Mouse (Mus musculus) brain, embryonic 18.5 days (tissue): ENCODE measurements around the gene Pdzd2.

Source experiments
- DNase-seq: peaks from one replicate; pipeline ENCODE4 v3.0.0-alpha.2; 2012; ENCODE audit warnings: low read depth, low spot score

The Pdzd2 gene

DNA sequence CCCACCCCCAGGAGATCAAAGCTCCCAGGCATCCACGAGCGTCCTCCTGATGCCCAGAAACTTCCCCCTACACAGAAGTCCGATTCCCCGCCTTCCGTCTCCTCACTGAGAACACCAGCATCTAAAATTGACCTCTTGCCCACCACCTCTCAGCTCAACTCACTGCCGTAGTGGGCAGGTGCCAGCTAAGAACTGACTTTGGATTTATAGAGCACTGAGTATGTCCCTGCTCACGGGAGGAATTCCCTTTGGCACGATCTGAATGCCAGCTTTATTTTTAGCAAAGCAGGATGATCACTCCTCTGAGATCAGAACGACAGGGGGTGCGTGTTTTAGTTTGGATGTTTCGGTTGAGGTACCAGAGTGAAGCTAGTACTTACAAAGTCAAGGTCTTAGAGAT, 7.1 kb downstream of the Pdzd2 start:
- DNase-seq = no peak

DNA sequence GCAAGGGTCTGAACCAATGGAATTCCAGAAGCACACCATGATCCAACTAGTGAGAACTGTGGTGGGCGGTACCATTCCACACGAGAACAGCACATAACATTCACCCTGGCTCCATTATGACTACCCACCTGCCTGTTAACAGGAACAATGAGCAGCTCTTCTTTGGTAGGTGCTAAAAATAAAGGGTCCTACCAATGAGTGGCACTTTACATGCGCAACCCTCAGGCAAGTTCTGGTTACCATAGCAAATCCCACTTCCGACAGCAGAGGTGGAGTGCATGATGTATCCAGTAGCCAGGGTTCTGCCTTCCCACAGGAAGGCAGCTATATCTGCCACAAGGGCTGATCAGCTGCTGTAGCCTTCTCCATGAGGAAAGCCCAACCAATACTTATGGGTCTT, 11.3 kb downstream of the Pdzd2 start:
- no peak for DNase-seq

DNA sequence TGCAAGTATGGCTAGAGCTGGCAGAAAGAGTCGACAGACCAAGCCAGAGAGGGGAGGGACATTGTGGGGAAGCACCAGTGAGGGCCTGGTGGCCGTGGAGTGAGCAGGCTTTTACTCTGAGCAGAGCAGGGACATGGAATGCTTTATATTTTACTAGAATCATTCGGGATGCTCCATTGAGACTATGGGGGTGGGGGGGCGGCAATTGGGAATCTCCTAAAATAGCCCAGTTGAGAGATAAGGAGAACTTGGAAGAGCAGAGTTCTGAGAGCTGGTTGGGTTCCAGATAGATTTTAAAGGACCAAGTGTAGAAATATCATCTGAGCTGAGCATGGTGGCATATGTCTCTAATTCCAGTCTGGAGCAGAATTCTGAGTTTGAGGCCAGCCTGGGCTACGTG, 14.5 kb downstream of the Pdzd2 start:
- DNase-seq = no peak

DNA sequence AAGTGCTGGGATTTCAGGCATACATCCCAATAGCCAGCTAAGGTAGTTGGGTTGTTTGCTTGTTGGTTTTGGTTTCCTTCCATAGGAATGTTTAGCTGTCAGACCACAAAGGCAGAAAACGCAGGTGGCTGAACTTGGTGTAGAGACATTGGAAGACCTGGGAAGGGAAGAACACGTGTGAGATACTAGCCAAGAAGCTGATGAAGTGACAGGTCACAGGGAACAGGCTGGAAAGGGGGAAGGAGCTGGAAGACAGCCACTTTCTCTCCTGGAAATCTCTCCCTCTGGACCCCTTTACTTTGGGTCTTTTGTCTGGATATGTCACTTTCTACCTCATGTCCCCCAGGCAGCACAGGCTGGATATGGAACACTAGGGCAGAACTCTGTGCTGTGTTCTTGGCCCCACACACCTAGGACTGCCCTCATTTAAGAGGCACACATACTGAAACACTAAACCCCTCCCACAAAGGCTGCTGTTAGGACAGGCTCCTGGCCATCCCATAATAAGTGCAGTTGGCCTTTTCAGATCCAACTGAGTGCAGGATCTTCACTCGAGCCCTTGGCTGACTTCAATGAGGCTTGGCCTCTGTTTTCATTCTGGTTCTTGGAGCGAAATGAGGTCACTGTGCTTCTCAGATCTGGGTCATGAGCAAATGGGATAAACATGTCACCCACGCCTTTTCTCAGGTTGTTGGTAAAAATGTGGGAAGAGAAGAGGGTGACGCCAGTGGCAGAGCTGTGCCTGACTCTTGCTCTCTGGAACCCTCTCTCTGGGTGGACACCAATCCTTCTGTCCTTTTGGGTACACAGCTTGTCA, 17.8 kb downstream of the Pdzd2 start:
- DNase-seq = no peak

DNA sequence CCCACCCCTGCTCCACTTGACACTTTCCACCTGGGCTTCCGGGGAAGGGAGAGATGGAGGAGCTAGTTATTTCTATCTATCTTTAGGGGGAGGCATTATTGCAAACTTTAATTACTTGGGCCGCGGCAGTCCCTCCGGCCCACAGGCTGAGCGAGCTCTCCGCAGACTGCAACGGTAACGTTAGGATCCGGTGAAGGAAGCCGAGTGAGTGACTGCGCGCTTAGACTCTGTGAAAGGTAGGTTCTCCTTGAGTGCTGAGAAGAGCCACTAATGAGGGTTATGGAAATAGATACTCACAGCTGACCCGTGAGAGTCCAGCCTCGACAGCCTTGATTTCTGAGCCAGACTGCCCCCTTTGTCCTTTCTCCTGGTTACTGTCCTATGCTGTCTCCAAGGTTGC, 20.9 kb downstream of the Pdzd2 start:
- no peak for DNase-seq

DNA sequence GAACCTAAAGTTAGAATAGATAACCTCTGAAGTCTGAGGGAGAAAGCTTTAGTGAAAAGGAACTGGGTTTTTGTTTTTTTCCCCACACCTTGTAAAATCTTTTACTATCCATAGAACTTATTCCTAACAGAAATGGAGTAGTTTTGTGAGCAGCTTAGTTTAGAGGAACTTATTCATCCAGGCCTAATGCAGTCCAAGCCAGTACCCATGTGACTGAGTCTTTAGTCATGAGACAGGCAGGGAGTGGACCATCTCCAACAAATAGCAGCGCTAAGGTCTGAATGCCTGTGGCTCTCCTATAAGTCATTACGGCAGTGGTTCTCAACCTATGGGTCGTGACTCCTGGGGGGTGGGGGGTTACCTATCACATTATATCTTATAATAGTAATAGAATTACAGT, 22.3 kb downstream of the Pdzd2 start:
- DNase-seq = no peak

DNA sequence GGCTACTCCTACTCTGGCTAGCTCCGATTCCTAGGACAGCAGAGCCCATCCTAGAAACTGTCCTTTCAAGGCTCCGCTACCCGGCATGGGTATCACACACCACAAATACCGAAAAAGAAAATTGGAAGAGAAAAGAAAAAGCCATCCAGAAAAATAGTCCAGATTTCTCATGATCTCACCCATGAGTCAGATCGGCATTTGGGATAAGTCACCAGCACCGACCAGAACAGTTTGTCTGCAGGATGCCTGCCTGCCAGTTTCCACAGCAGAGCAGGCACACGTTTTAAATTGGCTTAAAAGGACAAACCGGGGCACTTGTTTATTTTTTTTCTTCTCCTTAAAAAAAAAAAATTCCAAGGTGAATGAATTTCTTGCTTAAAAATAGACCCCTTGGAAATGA, 22.8 kb downstream of the Pdzd2 start:
- DNase-seq = no peak

DNA sequence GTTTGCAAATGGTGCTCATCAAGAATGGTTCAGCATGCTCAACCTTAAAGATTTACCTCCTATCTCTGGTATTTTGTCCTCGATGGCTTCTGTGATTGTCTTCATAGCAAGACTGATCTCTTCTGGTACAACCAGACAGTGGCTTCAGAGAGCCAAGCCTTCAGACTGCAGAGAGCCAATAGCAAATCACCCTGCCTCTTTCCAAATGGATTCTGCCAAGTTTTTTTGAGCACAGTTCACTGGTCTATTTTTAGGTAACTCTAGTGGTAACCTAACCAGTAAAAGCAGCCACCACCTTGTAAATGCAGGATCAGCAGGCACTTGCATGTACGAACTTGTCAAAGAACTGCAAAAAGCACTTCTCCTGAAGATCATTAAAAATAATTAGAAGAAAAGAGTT, 25.4 kb downstream of the Pdzd2 start:
- no peak for DNase-seq

DNA sequence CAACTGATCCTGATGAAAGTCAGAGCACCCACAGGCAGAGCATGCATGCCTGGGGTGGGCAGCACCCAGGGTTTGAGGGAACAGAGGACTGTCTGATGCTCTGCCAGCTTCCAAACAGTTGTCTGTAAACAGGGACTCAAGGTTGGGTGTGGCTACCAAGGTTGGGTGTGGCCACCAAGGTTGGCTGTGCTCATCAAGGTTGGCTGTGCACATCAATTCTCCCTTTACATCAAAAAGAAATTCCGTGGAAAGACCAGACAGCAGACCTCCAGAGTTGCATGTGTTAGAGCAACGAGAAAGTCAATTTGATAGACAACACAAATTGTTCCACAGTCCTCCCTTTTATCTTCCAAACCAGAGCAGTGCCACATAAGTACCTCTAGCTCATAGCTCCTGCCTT, 26.5 kb downstream of the Pdzd2 start:
- no peak for DNase-seq

DNA sequence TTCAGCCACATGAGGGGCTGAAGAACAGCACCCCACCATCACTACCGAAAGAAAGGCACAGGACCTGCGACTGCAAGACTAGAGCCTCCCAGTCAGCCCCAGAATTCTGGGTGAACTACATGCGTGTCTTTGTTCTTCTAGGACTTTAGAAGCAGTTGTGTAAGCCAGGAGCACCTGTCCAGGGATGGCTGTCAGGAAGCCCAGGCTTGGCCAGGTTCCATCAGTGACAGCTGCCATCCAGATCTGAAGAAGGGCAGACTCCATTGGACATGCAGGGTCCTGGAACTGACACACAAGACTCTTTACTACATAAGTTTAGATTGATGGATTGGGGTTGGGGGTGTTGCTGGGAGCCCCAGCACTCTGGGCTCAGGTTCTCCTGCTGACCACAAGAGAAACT, 29.7 kb downstream of the Pdzd2 start:
- DNase-seq = no peak

DNA sequence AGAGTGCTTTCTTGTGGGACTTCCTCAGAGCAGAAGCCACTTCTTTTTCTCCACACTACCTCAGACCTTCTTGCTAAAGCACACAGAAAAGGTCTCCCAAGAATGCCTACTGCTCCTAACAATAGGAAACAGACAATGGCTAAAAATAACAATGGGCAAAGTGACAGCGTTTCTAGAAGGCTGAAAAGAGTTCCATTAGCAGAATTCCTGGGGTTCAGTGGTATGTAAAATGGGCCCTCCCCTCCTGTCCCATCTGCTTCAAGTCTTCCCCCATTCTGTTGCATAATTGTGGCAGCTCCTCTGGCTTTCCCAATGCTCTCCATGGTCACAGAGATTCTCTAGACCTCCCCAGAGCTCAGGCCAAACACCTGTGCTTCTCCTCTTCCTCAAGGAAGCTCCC, 31.4 kb downstream of the Pdzd2 start:
- no peak for DNase-seq

DNA sequence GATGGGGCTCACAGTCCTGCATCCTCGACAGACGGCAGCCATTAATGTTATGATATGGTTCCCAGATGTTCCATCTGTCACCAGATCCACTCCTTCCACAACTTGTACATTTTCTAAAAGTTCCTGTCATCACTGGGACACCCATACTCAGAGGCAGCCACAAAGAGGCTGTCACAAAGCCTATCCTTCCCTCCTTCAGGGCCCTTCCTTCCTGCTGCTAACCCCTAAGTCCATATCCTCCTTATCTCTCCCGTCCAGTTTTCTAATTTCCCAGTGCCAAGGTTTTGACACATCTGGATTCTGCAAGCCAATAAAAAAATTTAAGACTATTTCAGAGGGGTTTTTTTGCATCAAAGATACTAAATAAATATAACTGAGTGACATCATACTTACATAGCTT, 32.8 kb downstream of the Pdzd2 start:
- no peak for DNase-seq

DNA sequence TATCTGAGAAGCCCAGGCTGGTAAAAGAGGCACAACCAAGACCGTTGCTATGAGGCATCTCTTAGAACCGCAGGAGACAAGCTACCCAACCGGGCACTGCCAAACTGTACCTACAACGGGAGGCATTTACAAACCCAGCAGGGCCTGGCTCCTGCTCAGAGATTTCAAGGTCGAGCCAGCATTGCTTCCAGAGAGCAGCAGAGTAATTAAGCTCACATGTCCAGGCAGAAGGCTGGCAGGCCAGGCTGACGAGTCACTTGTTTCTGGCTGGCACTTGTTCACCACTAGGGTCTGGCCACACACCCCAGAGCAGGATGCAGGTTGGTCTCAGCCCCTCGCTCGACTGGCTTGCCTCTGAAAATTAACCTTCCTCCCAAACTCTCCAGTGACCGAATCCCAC, 39.4 kb downstream of the Pdzd2 start:
- DNase-seq = no peak

DNA sequence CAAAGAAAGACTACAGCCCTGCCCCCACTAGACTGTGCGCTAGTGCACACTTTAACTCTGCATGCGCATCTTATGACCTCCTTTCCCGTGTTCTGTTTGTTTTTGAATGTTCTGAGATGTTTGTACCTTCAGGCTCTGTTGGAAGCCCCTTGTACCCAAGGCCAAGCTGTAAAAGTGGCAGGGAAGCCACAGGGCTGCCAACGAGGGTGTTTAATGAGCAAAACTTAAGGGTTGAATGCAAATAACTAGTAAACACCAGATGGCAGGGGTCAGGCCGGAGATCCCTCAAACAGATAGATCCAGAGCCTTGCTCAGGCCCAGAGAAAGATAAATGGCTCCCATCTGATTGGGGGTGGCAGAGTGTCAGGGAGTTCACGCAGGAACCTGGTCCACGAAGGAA, 42.0 kb downstream of the Pdzd2 start:
- no peak for DNase-seq

DNA sequence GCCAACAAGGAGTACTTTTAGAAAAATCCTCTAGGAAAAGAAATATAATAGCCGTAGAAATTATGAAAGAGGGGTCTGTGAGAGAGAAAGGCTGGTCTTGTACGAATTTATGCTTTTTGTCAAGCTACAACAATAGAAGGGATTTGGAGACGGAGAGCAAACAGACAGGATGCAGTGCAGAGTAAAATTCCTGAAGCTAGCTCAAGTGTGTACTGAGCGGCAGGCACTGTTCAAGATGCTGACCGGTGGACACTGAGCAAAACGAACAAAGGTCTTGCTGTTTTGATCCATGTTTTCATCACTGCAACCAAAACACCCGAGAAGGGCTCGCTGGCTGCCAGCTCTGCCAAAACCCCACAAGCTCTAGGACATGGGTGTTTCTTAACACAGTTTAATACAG, 42.8 kb downstream of the Pdzd2 start:
- no peak for DNase-seq

DNA sequence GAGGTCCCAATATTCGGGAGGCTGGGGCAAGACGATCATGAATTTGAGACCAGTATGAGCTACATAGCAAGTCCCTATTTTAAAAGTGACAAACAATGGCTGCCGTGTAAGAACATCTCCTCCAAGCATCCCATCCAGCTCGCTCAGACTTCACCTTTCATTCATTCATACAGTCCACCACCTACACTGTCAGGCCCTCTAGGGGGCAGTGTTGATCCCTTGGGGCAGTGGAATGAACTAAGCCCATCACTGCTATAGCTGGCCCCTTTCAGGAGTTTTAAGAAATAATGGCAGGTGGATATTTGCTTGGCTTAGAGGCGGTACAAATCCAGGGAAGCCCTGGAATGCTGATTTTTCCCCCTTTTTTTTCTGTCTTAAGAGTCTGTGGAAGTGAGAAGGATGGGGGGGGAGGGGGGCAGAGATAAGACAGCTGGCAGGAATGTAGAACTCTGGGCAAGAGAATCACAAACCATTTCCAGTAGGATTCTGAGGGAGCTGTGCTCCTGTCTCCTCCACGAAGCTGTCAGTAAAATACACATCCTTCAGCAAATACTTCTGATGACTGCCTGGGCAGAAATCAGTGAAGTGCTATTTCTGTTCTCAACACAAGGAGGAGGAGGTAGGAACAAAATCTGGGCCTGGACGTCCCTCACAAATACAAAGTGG, 49.9 kb downstream of the Pdzd2 start:
- DNase-seq = no peak

DNA sequence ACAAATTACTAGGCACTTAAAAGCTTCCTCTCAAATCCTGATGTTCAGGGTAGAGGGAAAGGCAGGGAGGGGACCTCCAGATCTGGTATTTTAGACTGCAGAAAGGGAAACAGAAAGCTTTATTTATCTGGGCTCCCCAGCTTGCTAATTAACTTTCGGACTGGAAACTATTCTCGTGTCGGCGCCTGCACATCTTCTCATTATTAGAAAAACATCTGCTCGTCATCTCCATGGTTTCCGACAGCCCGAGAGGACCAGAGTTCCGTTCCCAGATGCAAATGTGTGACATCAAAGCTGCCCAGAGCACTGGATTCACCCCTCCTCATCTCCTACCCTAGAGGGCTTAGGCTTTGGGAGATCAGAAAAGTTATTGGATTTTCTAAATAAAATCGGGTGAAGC, 57.2 kb downstream of the Pdzd2 start:
- DNase-seq = no peak

DNA sequence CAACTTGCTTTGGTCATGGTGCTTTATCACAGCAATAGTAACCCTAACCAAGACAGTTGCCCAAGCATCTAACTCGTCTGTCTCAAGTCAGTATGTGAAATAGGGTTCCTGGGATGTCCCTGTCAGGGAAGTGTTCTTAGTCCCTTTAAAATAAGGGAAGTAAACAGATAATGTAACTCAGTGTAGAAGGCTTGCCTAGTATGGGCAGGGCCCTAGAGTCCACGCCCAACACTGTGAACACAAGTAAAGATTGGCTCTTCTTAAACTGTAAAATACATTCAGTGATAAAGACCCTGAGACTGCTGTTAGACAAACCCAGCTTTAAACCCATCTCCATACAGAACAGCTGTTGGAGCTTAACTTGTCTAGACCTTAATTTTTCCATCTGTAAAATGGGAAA, 57.8 kb downstream of the Pdzd2 start:
- no peak for DNase-seq

DNA sequence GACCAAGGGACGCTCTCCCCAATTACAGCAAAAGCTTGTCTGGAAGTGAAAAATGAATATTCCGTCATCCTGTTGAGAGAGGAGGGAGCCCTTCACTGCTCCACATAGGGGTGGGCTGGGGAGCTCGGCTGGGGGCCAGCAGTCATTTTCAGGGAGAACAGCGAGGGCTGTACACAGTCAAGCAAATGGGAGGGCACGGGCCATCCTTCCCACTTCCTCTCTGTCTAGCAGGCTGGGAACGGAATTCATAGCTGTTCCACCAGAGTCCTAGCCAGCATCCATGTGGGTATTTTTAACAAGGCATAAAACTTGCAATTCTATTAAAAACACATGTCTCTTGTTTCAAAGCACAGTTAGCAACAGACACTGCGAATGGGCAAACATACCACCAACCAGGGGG, 59.0 kb downstream of the Pdzd2 start:
- DNase-seq = no peak

DNA sequence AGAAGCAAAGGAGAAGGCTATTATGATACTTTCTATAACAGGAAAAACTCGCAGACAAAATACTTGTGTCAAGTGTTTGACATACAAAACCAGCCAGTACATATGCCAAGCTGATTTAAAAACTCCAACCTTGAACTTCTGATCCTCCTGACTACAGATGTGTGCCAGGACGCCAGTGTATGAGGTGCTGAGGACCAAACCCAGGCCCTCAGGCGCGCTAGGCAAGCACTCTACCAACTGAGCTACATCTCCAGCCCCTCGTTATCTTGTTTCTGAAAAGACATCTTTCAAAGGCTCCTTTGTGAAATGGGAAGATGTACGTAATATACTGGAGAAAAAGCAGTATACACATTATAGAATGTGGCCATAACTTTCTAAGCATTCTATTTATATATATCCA, 59.7 kb downstream of the Pdzd2 start:
- DNase-seq = no peak

DNA sequence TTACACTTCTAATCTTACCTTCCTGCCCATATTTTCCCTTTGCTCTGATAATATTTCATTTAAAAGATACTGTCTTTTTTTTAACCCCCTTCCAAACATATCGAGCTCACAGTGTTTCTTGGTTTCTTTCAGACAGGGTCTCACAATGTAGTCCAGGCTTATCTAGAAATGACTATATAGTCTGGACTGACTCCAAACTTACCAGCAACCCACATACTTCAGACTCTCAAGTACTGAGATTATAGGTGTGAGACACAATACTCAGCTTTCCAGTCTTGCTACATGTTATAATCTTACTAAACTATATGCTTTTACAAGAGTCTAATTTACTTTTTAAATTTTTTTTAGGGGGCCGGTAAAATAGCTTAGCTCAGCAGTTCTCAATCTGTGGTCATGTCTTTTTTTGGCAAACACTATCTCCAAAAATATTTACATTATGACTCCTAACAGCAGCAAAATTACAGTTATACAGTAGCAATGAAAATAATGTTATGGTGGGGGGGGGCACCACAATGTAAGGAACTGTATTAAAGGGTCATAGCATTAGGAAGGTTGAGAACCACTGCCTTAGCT, 61.1 kb downstream of the Pdzd2 start:
- no peak for DNase-seq

DNA sequence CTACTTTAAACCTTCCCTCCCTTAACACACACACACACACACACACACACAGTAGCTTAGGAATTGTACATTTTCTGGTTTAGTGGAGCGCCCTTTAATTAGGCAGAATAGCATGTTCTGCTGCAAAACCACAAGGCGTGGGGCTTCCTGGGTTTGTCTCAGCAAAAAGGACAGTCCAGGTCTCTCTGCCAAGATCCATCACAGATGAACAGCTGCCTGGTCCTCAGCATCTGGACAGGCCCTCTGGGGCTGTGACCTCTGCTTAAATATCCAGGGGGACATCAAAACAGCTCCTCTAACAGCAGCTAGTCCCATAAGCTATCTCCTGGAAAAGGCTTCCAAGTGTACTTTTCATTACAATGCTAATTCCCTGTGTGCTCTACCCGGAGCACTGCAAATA, 64.4 kb downstream of the Pdzd2 start:
- DNase-seq = no peak

DNA sequence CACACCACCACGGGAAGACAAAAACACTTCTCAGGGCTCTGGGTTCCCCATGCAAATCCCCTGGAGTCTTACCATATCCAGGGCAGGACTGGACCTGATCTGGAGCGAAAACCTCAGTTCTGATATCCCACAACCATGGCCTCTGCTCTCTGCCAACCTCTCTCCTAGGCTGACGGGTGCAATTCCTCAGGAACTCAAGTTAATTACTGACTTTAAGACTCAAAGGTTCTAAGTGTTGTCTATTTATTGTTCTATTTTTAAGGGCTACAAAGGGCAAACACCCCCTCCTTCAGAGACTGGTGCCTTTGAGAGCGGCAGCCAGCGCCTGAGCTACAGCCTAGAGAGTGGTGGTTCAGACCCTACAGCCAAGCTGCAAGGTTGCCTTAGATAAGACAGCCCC, 65.7 kb downstream of the Pdzd2 start:
- DNase-seq = no peak
